Mouse (Mus musculus): ENCODE data around the gene Chd4.

Chd4 gene

GRCm38 (mm10) chr6:125145001-125145400, 49.2 kb downstream of the Chd4 start, which contains the start of gene Iffo1:
Iffo1 (plus strand) TSS chr6:125145241.
- peak; percentile 96 for DNase-seq

- peak; percentile 46 for DNase-seq
Observed at GRCm38 (mm10) chr6:125145479-125145951, 49.7 kb downstream of the Chd4 start.

GRCm38 (mm10) chr6:125146148-125146547, 50.4 kb downstream of the Chd4 start:
- DNase-seq: no peak

GRCm38 (mm10) chr6:125146797-125147196, 51.0 kb downstream of the Chd4 start:
- peak; percentile 52 for DNase-seq

GRCm38 (mm10) chr6:125147329-125147728, 51.5 kb downstream of the Chd4 start:
- DNase-seq: no peak

- peak; percentile 64 for DNase-seq
Observed at GRCm38 (mm10) chr6:125148251-125148925, 52.6 kb downstream of the Chd4 start.

GRCm38 (mm10) chr6:125148926-125149568, 53.3 kb downstream of the Chd4 start:
- DNase-seq: peak; percentile 73

GRCm38 (mm10) chr6:125149569-125149950, 53.8 kb downstream of the Chd4 start:
- no peak for DNase-seq

- peak; percentile 48 for DNase-seq
Observed at GRCm38 (mm10) chr6:125152212-125153017, 56.6 kb downstream of the Chd4 start.

GRCm38 (mm10) chr6:125153018-125153389, 57.2 kb downstream of the Chd4 start:
- DNase-seq: no peak

- no peak for DNase-seq
Observed at GRCm38 (mm10) chr6:125153682-125154081, 57.9 kb downstream of the Chd4 start.

- DNase-seq: no peak
Observed at GRCm38 (mm10) chr6:125154550-125154949, 58.8 kb downstream of the Chd4 start.

- DNase-seq: no peak
Observed at GRCm38 (mm10) chr6:125155262-125155661, 59.5 kb downstream of the Chd4 start.

- no peak for DNase-seq
Observed at GRCm38 (mm10) chr6:125156491-125156890, 60.7 kb downstream of the Chd4 start.

GRCm38 (mm10) chr6:125156903-125157614, 61.3 kb downstream of the Chd4 start:
- peak; percentile 37 for DNase-seq

- no peak for DNase-seq
Observed at GRCm38 (mm10) chr6:125158944-125159492, 63.2 kb downstream of the Chd4 start.

GRCm38 (mm10) chr6:125159773-125160557, 64.2 kb downstream of the Chd4 start:
- DNase-seq: no peak

- DNase-seq: peak; percentile 31
Observed at GRCm38 (mm10) chr6:125160558-125160853, 64.7 kb downstream of the Chd4 start.

GRCm38 (mm10) chr6:125160854-125161760, 65.3 kb downstream of the Chd4 start:
- peak; percentile 91 for DNase-seq

GRCm38 (mm10) chr6:125161971-125162370, 66.2 kb downstream of the Chd4 start:
- DNase-seq: peak; percentile 88
